Mouse (Mus musculus) CH12.LX (cell line): ENCODE data around the gene Elane. TPM values are rescaled to one million over a fixed set of nuclear protein-coding genes. Genes with fewer than 3 reads are reported as not detected.

Experiments used
- DNase-seq: peaks from one replicate; pipeline ENCODE4 v3.0.0-alpha.2; 2013; ENCODE audit errors: extremely low read depth
- H3K27ac ChIP-seq: 2 replicates; pipeline ENCODE4 v1.5.1; 2012; ENCODE audit warnings: low read depth, mild to moderate bottlenecking, control low read depth, moderate library complexity; ENCODE audit not compliant: insufficient read depth
- H3K27me3 ChIP-seq: replicated peaks from 2 replicates; pipeline ENCODE3; 2012; ENCODE audit warnings: inconsistent platforms
- H3K36me3 ChIP-seq, 2 experiments: replicated peaks in 1 of 2; 2 replicates each; pipeline versions ENCODE3 to v1.6.1; 2012; ENCODE audit warnings: inconsistent platforms in 1 of 2, low read length in 1 of 2, mild to moderate bottlenecking in 1 of 2, mixed read lengths in 1 of 2, moderate library complexity in 1 of 2; ENCODE audit not compliant: control insufficient read depth in 1 of 2, insufficient read depth in 1 of 2
- H3K4me1 ChIP-seq, 2 experiments: 2 replicates each; pipeline ENCODE4 v1.6.1; 2012; ENCODE audit warnings: inconsistent platforms in 1 of 2, moderate library complexity in 1 of 2; ENCODE audit not compliant: insufficient read depth in 2 of 2, control insufficient read depth in 1 of 2
- H3K4me2 ChIP-seq: 2 replicates; pipeline ENCODE4 v1.6.1; 2012; ENCODE audit warnings: low read depth, mild to moderate bottlenecking, control low read depth; ENCODE audit not compliant: poor library complexity, insufficient read depth, severe bottlenecking
- H3K4me3 ChIP-seq, 3 experiments: fragments of 150-350 bp in 1 of 3; sonication (generic) in 1 of 3; replicated peaks in 1 of 3; 2 replicates each; pipeline versions ENCODE3 to v1.5.1; 2011 to 2012; ENCODE audit warnings: low read depth in 2 of 3, low read length in 2 of 3, mild to moderate bottlenecking in 2 of 3, moderate library complexity in 2 of 3, control low read depth in 1 of 3, improper control_type of control experiment in 1 of 3, inconsistent platforms in 1 of 3, mixed read lengths in 1 of 3; ENCODE audit not compliant: poor library complexity in 1 of 3
- H3K79me2 ChIP-seq: replicated peaks from 2 replicates; pipeline ENCODE4 v1.6.1; 2012; ENCODE audit warnings: mild to moderate bottlenecking, moderate library complexity; ENCODE audit not compliant: control insufficient read depth, poor library complexity, insufficient read depth, severe bottlenecking; ENCODE audit errors: extremely low read depth
- H3K9ac ChIP-seq: 2 replicates; pipeline ENCODE4 v1.6.1; 2012; ENCODE audit warnings: low read depth, mild to moderate bottlenecking, control low read depth, moderate library complexity; ENCODE audit not compliant: insufficient read depth
- H3K9me3 ChIP-seq: replicated peaks from 2 replicates; pipeline ENCODE3; 2012; ENCODE audit warnings: low read length, inconsistent platforms, mixed read lengths
- BHLHE40 ChIP-seq: IDR thresholded peaks from 2 replicates; pipeline ENCODE4 v1.6.1; 2011; ENCODE audit warnings: mild to moderate bottlenecking, low read depth, low read length, improper control_type of control experiment
- CHD1 ChIP-seq: IDR thresholded peaks from 2 replicates; pipeline ENCODE4 v1.6.1; 2012; ENCODE audit warnings: low read depth, low read length, improper control_type of control experiment, inconsistent platforms
- CHD2 ChIP-seq: IDR thresholded peaks from 2 replicates; pipeline ENCODE4 v1.6.1; 2011; ENCODE audit warnings: low read length, improper control_type of control experiment
- CTCF ChIP-seq, 2 experiments: IDR thresholded peaks in 1 of 2; conservative IDR thresholded peaks in 1 of 2; 2 replicates each; pipeline ENCODE4 v1.5.1; 2011 to 2012; ENCODE audit warnings: low read depth in 2 of 2, low read length in 2 of 2, improper control_type of control experiment in 1 of 2, inconsistent platforms in 1 of 2, mild to moderate bottlenecking in 1 of 2, moderate library complexity in 1 of 2
- E2F4 ChIP-seq: IDR thresholded peaks from 2 replicates; pipeline ENCODE4 v1.6.1; 2011; ENCODE audit warnings: low read depth, low read length, improper control_type of control experiment; ENCODE audit not compliant: insufficient replicate concordance
- ELF1 ChIP-seq: IDR thresholded peaks from 2 replicates; pipeline ENCODE4 v1.6.1; 2014; ENCODE audit warnings: low read depth, mild to moderate bottlenecking, inconsistent platforms, low read length, improper control_type of control experiment
- ETS1 ChIP-seq: conservative IDR thresholded peaks from 2 replicates; pipeline ENCODE4 v1.6.1; 2012; ENCODE audit warnings: low read depth, mild to moderate bottlenecking, inconsistent platforms, low read length, improper control_type of control experiment, moderate library complexity
- GABPA ChIP-seq: IDR thresholded peaks from 2 replicates; pipeline ENCODE4 v1.6.1; 2012; ENCODE audit warnings: low read depth, low read length, improper control_type of control experiment, inconsistent platforms; ENCODE audit not compliant: insufficient replicate concordance
- HCFC1 ChIP-seq: IDR thresholded peaks from 2 replicates; pipeline ENCODE4 v1.6.1; 2012; ENCODE audit warnings: low read depth, mild to moderate bottlenecking, inconsistent platforms, low read length, improper control_type of control experiment
- MAX ChIP-seq: IDR thresholded peaks from 2 replicates; pipeline ENCODE4 v1.6.1; 2011; ENCODE audit warnings: low read length, improper control_type of control experiment
- MEF2A ChIP-seq: IDR thresholded peaks from 2 replicates; pipeline ENCODE4 v1.6.1; 2014; ENCODE audit warnings: low read depth, mild to moderate bottlenecking, inconsistent platforms, low read length, improper control_type of control experiment, borderline replicate concordance
- MXI1 ChIP-seq: IDR thresholded peaks from 2 replicates; pipeline ENCODE4 v1.6.1; 2011; ENCODE audit warnings: mild to moderate bottlenecking, low read depth, low read length, improper control_type of control experiment
- MYC ChIP-seq: IDR thresholded peaks from 2 replicates; pipeline ENCODE4 v1.6.1; 2011; ENCODE audit warnings: low read depth, mild to moderate bottlenecking, improper control_type of control experiment, low read length
- NRF1 ChIP-seq: IDR thresholded peaks from 2 replicates; pipeline ENCODE4 v1.6.1; 2014; ENCODE audit warnings: low read depth, mild to moderate bottlenecking, inconsistent platforms, low read length, improper control_type of control experiment, moderate library complexity
- PAX5 ChIP-seq: IDR thresholded peaks from 2 replicates; pipeline ENCODE4 v1.6.1; 2012; ENCODE audit warnings: low read length, inconsistent platforms, mixed read lengths
- RAD21 ChIP-seq: IDR thresholded peaks from 2 replicates; pipeline ENCODE4 v1.6.1; 2011; ENCODE audit warnings: low read depth, mild to moderate bottlenecking, low read length, improper control_type of control experiment, moderate library complexity
- RCOR1 ChIP-seq: conservative IDR thresholded peaks from 2 replicates; pipeline ENCODE4 v1.6.1; 2012; ENCODE audit warnings: low read depth, mild to moderate bottlenecking, inconsistent platforms, low read length, improper control_type of control experiment
- SMC3 ChIP-seq: IDR thresholded peaks from 2 replicates; pipeline ENCODE4 v1.6.1; 2011; ENCODE audit warnings: low read depth, low read length, improper control_type of control experiment
- TBP ChIP-seq: conservative IDR thresholded peaks from 2 replicates; pipeline ENCODE4 v1.6.1; 2011; ENCODE audit warnings: low read depth, low read length, improper control_type of control experiment
- TCF12 ChIP-seq: IDR thresholded peaks from 2 replicates; pipeline ENCODE4 v1.6.1; 2014; ENCODE audit warnings: low read depth, mild to moderate bottlenecking, inconsistent platforms, low read length, improper control_type of control experiment
- UBTF ChIP-seq: IDR thresholded peaks from 2 replicates; pipeline ENCODE4 v1.6.1; 2012; ENCODE audit warnings: low read depth, mild to moderate bottlenecking, inconsistent platforms, low read length, improper control_type of control experiment, moderate library complexity
- USF1 ChIP-seq: IDR thresholded peaks from 2 replicates; pipeline ENCODE4 v1.6.1; 2014; ENCODE audit warnings: low read depth, mild to moderate bottlenecking, inconsistent platforms, low read length, improper control_type of control experiment
- ZNF384 ChIP-seq: IDR thresholded peaks from 2 replicates; pipeline ENCODE4 v1.6.1; 2012; ENCODE audit warnings: low read depth, low read length, improper control_type of control experiment, inconsistent platforms
- dilution Hi-C: fragments of 300-500 bp; cut with MboI; formaldehyde crosslinking; loops from 2 replicates; pipeline ENCODE4 v1.14.3; 2020; ENCODE audit warnings: low sequenced_read_pairs; ENCODE audit not compliant: extremely low pct_unique_long_range_greater_than_20kb, extremely low pct_ligation_motif_present
- in situ Hi-C: fragments of 300-500 bp; cut with MboI; formaldehyde crosslinking; loops from 3 replicates; pipeline ENCODE4 v1.14.3; 2019; ENCODE audit warnings: low sequenced_read_pairs, low pct_ligation_motif_present, low pct_unique_long_range_greater_than_20kb, mixed read lengths
- polyA plus RNA-seq: library from polyadenylated mRNA; unstranded; fragments of >175 nt; gene quantifications from 2 replicates; pipeline ENCODE4 v1.2.1, GENCODE M21; 2012; ENCODE audit warnings: low read depth; ENCODE audit not compliant: insufficient read length
- total RNA-seq, 2 experiments: library from RNA; depleted of rRNA; stranded (reverse); fragments of 300-350 nt in 1 of 2; fragments of >200 nt in 1 of 2; gene quantifications; 2 replicates each; pipeline ENCODE4 v1.2.3; 2012 to 2014

The Elane gene
- total and polyA plus RNA-seq, 3 experiments = not detected

DNA sequence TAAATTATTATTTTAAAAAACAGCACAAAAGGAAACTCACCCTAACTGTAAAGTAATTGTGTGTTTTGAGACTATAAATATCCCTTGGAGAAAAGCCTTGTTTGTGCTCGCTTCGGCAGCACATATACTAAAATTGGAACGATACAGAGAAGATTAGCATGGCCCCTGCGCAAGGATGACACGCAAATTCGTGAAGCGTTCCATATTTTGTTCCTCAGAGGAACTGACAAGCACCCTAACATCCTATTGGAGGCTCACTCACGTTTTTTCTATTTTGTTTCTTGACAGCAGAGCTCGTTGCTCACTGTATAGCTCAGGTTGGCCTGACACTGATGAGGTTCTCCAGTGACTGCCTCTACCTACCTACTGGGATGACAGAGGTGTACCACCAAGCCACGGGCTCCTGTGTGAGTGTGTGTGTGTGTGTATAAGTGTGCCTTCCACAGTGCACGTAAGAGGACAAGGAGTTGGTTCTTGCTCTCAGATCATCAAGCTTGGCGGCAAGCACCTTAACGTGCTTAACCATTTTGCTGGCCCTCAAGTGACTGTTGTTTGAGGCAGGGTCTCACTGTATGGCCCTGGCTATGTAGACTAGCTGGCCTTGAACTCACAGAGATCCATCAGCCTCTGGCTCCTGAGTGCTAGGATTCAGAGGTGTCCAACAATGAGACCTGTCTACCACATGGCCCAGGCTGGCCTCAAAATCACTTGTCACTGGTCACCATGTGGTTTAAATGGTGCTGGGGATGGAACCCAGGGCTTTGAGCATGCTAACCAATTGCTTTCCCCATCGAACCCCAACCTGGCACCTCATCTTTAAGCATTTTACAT lies 23.3 kb downstream of the Elane start (continued):
- TF ChIP-seq E2F4 (no peak), USF1 (no peak), PAX5 (no peak), MYC (no peak), ETS1 (no peak), TCF12 (no peak), SMC3 (no peak), MEF2A (no peak), HCFC1 (no peak), RAD21 (no peak), ZNF384 (no peak), TBP (peak; percentile 99), RCOR1 (no peak)

- dilution Hi-C loops = no loop called here
- H3K27me3 ChIP-seq = no peaks in the 10 kb centered on the region
- H3K79me2 ChIP-seq = no peaks in the 10 kb centered on the region
- peaks cover 11 to 32% of the 10 kb centered on the region in 2 experiments for H3K4me1 ChIP-seq
- TF ChIP-seq BHLHE40 (no peak), CTCF (conservative IDR thresholded peaks at IDR 0.05 in 1 of 2, IDR thresholded peaks at IDR 0.05 in 1 of 2; ENCODE audit: low read depth in 2 of 2, low read length in 2 of 2) (no peak), CHD1 (no peak), GABPA (no peak), TBP (no peak), CHD2 (no peak), ELF1 (no peak), E2F4 (no peak), MXI1 (no peak), USF1 (no peak), NRF1 (no peak), TCF12 (no peak), UBTF (no peak), MAX (no peak), ZNF384 (no peak), ETS1 (no peak)
- TF ChIP-seq, all 38 proteins: peak for 0
- no peak for DNase-seq
- H3K27ac ChIP-seq = no peak within 1 kb of the TSS
- H3K9me3 ChIP-seq = no peaks in the 10 kb centered on the region
- in situ Hi-C loops = no loop called here
- H3K9ac ChIP-seq = no peak within 1 kb of the TSS
- H3K4me3 ChIP-seq = no peak within 1 kb of the TSS
- peaks cover 15 to 64% of the 10 kb centered on the region in 2 experiments for H3K36me3 ChIP-seq
- no peak within 1 kb of the TSS for H3K4me2 ChIP-seq
These were observed 24.5 kb downstream of the Elane start, which contains the start of gene Gm26602 for GRCm38 (mm10) chr10:79910556-79910955. Gene Gm26602, plus strand, starts transcription at chr10:79910856.
